Mouse (Mus musculus): ENCODE measurements around the gene Snx6.
"Not testable (repeated sequence)": the region's sequence is repeated elsewhere in the genome, so short reads cannot be mapped to it uniquely, and the experiment has no call there.

Snx6 gene

GRCm38 (mm10) chr12:54803531-54803930 lies 8.0 kb upstream of the Snx6 start:
- in situ Hi-C loops (cut with MboI, MseI): no loop called here

GRCm38 (mm10) chr12:54796516-54797195 lies 1.2 kb upstream of the Snx6 start:
- in situ Hi-C loops (cut with MboI, MseI): loop anchor here (5.0 kb wide), 1 partner anchor 44 kb away; no protein-coding TSS in a partner anchor

- in situ Hi-C loops (cut with MboI, MseI): no loop called here
Observed at GRCm38 (mm10) chr12:54794392-54794791, 1.1 kb downstream of the Snx6 start.

- in situ Hi-C loops (cut with MboI, MseI): no loop called here
Observed at GRCm38 (mm10) chr12:54791465-54791864, 4.0 kb downstream of the Snx6 start.

GRCm38 (mm10) chr12:54789346-54790143 lies 6.0 kb downstream of the Snx6 start:
- in situ Hi-C loops (cut with MboI, MseI): no loop called here

GRCm38 (mm10) chr12:54763624-54764023 lies 31.9 kb downstream of the Snx6 start:
- in situ Hi-C loops (cut with MboI, MseI): loop anchor here (5.0 kb wide), 1 partner anchor 51 kb away; no protein-coding TSS in a partner anchor

- in situ Hi-C loops (cut with MboI, MseI): loop anchor here (5.0 kb wide), 1 partner anchor 48 kb away; no protein-coding TSS in a partner anchor
Observed at GRCm38 (mm10) chr12:54760676-54761075, 34.8 kb downstream of the Snx6 start.

GRCm38 (mm10) chr12:54758846-54759245 lies 36.7 kb downstream of the Snx6 start:
- in situ Hi-C loops (cut with MboI, MseI): no loop called here

- in situ Hi-C loops (cut with MboI, MseI): no loop called here
Observed at GRCm38 (mm10) chr12:54748647-54749046, 46.9 kb downstream of the Snx6 start.

GRCm38 (mm10) chr12:54738661-54739243 lies 56.8 kb downstream of the Snx6 start:
- in situ Hi-C loops (cut with MboI, MseI): loop anchor here (5.0 kb wide), 1 partner anchor 41 kb away; the partner anchor contains the start of gene Eapp

GRCm38 (mm10) chr12:54737891-54738660 lies 57.4 kb downstream of the Snx6 start:
- in situ Hi-C loops (cut with MboI, MseI): loop anchor here (5.0 kb wide), 1 partner anchor 41 kb away; the partner anchor contains the start of gene Eapp

GRCm38 (mm10) chr12:54734307-54735131 lies 61.0 kb downstream of the Snx6 start:
- in situ Hi-C loops (cut with MboI, MseI): loop anchor here (5.0 kb wide), 1 partner anchor 37 kb away; the partner anchor contains the start of gene Eapp

- in situ Hi-C loops (cut with MboI, MseI): not testable (repeated sequence)
Observed at GRCm38 (mm10) chr12:54729140-54730059, 66.1 kb downstream of the Snx6 start.

- in situ Hi-C loops (cut with MboI, MseI): not testable (repeated sequence)
Observed at GRCm38 (mm10) chr12:54718871-54719786, 76.4 kb downstream of the Snx6 start.

- in situ Hi-C loops (cut with MboI, MseI): not testable (repeated sequence)
Observed at GRCm38 (mm10) chr12:54717516-54717915, 78.0 kb downstream of the Snx6 start.

GRCm38 (mm10) chr12:54713822-54714626 lies 81.5 kb downstream of the Snx6 start:
- in situ Hi-C loops (cut with MboI, MseI): loop anchor here (5.0 kb wide), 1 partner anchor 48 kb away; no protein-coding TSS in a partner anchor

GRCm38 (mm10) chr12:54710494-54710879 lies 85.0 kb downstream of the Snx6 start:
- in situ Hi-C loops (cut with MboI, MseI): loop anchor here (5.0 kb wide), 1 partner anchor 52 kb away; no protein-coding TSS in a partner anchor

Data from regulatory T cell (primary cell).